Mouse (Mus musculus): ENCODE measurements at regions not wholly inside any gene's neighbourhood (a gene's known extent, or its start where the extent isn't known, plus 50 kb on each side); places are given as distances from the start of the nearest gene placed in this dataset.

DNA sequence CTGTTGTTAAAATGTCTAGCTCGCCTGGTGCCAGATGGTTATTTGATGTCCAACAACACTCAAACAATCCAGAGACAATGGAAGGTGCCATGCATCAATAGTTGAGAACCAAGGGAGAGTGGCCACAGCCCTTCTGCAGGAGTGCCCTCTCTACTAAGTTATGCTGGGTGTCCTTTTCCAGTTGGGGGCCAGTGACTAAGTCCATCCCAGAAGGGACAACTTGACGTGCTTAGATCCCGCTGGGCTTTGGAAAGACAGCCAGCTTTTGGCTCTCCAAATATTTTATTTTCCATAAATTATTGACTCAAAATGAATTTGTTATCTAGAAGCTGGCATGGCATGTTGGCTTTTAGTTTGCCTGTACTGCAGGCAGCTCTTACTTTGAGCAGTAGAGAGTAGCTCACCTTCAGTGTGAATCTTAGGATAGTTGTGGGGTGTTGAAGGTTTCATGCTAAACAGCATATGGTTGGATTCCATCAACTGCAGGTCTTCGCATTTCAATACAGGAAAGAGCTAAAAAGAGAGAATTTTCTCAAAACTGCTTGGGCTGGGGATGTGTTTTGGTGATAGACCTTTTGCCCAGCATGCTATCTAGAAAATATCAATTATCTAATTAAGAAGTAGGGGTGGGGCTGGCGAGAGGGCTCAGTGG is 120.8 kb upstream of the Cpsf6 start:
- no peak for TF ChIP-seq CTCF (IDR thresholded peaks at IDR 0.05; ENCODE audit: low read depth)
- TF ChIP-seq EP300 (IDR thresholded peaks at IDR 0.05; ENCODE audit: low read depth) = no peak
